Mouse (Mus musculus): ENCODE measurements around the gene S100a6. TPM values are rescaled to one million over a fixed set of nuclear protein-coding genes. Genes with fewer than 3 reads are reported as not detected.

The S100a6 gene
- polyA plus RNA-seq, 1 experiment = 1,285 TPM

DNA sequence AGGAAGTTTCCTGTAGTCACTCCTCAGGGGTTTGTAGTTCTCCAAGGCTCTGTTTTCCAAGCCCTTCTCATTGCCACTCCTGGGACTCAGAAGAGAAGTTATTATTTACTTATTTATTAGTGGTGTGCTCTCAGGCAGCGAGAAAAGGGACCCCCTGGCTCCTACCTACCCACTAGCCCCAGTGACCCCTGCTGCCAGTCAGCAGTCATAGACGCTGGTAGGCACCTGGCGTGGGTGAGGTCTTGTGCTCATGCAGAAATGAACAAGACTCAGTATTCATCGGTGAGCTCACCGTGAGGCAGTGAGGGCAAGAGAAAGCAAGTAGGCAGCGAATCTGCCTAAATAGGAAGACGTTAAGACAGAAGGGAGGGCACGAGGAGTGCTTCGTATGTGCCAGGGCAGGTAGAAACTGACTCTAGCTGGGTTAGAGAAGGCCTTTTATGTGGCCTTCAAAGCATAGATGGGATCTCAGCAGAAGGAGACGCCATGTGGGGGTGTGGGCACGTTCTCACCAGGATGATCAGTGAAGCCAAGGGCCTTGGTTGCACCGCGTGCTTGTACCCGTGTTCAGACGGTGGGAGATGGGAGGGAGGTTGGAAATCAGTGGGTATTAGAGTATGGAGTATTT lies 26.6 kb upstream of the S100a6 start:
- Histone ChIP-seq H3K27ac (ENCODE audit: insufficient read depth, low read depth, low read length) (peak overlapping the region; percentile 91), H3K4me3 (ENCODE audit: insufficient read depth, low read length) (no peak overlapping the region), H3K4me1 (ENCODE audit: control insufficient read depth, insufficient read depth, low read length) (peaks cover 45% of the 10 kb centered on the region)
- TF ChIP-seq POLR2A (IDR thresholded peaks at IDR 0.05; ENCODE audit: borderline replicate concordance, low read depth, low read length) (no peak), CTCF (IDR thresholded peaks at IDR 0.05; ENCODE audit: low read depth, low read length) (no peak)

DNA sequence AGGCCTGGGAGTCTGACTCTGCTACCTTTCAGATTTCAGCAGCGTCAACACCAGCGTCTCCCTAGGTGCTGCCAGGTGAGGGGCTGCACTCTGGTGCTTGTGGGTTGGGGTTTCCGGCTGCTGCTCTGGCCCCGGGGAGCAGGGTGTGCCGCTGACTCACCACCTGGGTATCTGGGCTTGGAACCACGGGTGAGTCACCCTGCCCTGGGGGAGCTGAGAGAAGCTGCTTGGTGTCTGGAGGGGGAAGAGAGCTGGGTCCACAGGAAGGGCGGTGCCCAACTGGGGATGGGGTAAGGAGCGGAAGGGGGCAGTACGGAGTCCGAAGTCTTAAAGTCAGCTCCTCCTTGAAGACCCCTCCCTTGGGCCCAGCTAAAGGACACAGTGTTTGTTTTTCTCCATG lies 25.8 kb upstream of the S100a6 start:
- TF ChIP-seq CTCF (IDR thresholded peaks at IDR 0.05; ENCODE audit: low read depth, low read length) (no peak), POLR2A (IDR thresholded peaks at IDR 0.05; ENCODE audit: borderline replicate concordance, low read depth, low read length) (no peak)
- Histone ChIP-seq H3K27ac (ENCODE audit: insufficient read depth, low read depth, low read length) (peak overlapping the region; percentile 91), H3K4me3 (ENCODE audit: insufficient read depth, low read length) (peak overlapping the region; percentile 24), H3K4me1 (ENCODE audit: control insufficient read depth, insufficient read depth, low read length) (peaks cover 45% of the 10 kb centered on the region)

DNA sequence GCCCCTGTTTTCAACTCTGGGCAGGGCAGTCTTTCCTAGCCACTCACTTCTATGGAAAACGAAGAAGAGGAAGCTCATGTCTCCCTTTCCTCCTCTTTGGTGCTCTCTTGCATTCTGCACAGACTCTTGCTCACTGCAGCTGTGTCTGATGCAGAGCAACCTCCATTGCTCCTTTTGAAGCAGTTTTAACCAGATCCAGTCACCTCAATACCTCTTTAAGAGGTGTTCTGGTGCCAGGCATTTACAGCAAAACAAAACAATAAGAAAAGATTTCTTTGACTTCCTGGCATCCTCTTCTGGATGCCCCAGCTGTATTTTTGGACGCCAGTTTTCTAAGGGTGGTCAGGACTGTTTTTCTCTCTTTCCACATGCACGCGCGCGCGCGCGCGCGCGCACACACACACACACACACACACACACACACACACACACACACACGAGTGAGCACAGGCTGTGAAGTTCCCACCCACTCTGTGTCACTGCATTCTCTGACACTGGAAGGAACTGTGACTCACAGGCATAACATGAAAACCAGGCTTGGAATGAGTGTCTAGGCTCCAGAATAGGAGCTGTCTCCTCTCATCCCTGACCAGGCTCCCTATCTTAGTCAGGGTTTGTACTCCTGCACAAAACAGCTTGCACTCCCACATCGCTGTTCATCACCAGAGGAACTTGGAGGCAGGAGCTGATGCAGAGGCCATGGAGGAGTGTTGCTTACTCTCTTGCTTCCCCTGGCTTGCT lies 25.2 kb upstream of the S100a6 start:
- H3K27ac ChIP-seq (ENCODE audit: insufficient read depth, low read depth, low read length) = peak overlapping the region; percentile 91
- peak overlapping the region; percentile 24 for H3K4me3 ChIP-seq (ENCODE audit: insufficient read depth, low read length)
- TF ChIP-seq POLR2A (IDR thresholded peaks at IDR 0.05; ENCODE audit: borderline replicate concordance, low read depth, low read length) = no peak
- H3K4me1 ChIP-seq (ENCODE audit: control insufficient read depth, insufficient read depth, low read length) = peaks cover 45% of the 10 kb centered on the region

DNA sequence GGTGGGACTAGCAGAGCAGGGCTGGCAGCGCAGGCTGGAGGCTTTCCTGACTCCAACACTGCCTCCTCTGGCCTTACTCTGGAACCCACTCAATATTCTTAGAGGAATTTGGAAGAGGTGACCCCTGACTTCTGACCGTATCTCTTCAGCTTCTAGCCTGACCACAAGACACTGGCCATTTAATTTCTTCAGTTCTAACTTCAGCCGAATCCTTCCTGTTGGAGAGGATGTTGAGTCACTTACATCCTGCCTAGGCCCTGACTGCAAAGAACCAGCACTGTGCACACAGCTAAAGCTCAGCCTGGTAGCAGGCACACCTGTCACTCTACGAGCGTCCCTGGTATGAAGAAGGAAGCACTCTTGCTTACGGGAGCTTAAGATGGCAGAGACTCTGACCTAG lies 23.3 kb upstream of the S100a6 start:
- peak overlapping the region; percentile 51 for H3K27ac ChIP-seq (ENCODE audit: insufficient read depth, low read depth, low read length)
- H3K4me3 ChIP-seq (ENCODE audit: insufficient read depth, low read length) = no peak overlapping the region
- H3K4me1 ChIP-seq (ENCODE audit: control insufficient read depth, insufficient read depth, low read length) = peaks cover 49% of the 10 kb centered on the region
- no peak for TF ChIP-seq CTCF (IDR thresholded peaks at IDR 0.05; ENCODE audit: low read depth, low read length)
- TF ChIP-seq POLR2A (IDR thresholded peaks at IDR 0.05; ENCODE audit: borderline replicate concordance, low read depth, low read length) = no peak

DNA sequence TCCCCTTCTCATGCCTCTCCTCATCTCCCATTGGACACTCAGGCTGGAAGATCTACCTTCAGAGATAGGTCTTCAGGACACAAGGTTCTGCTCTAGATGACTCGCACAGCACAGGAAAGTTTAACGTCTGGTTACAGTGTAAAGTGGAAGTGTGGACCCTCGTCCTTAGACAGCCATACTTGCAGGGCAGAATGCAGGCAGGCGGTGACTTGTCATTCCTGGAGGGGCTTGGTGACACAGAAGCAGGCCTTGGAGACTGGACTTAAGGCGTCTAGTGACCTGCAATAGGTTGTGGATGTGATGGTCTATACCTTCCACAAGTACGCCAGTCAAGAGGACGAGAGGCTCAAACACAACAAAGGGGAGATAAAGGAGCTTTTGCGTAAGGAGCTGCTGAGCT lies 22.7 kb upstream of the S100a6 start, which contains the start of gene S100a2:
Gene S100a2 (plus strand): TSS at position 301 of the 400 bp plus-strand sequence.
- no peak for TF ChIP-seq CTCF (IDR thresholded peaks at IDR 0.05; ENCODE audit: low read depth, low read length)
- TF ChIP-seq POLR2A (IDR thresholded peaks at IDR 0.05; ENCODE audit: borderline replicate concordance, low read depth, low read length) = no peak
- peak within 1 kb of the TSS; percentile 51 for H3K27ac ChIP-seq (ENCODE audit: insufficient read depth, low read depth, low read length)

DNA sequence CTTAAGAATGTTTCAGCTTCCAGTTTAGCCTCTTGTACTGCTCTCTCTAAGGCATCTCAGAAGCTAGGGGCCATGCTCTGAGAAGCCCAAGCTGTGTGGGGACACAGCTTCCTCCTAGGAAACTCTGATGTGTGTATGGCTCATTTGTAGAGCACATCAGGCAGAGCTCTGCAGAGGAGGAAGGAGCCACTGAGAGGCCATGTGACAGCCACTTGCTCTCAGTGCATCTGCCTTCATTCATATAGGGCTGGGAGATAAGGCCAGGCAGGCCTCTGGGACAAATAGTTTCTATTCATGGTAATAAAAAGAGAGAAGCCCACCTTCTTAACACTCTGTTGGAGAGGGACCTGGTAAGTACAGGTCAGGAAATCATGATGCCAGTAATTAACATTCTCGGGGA lies 18.2 kb upstream of the S100a6 start:
- Histone ChIP-seq H3K4me3 (ENCODE audit: insufficient read depth, low read length) (no peak overlapping the region), H3K27ac (ENCODE audit: insufficient read depth, low read depth, low read length) (peak overlapping the region; percentile 18; the same call in 1 of the 2 replicates), H3K4me1 (ENCODE audit: control insufficient read depth, insufficient read depth, low read length) (peaks cover 29% of the 10 kb centered on the region)
- TF ChIP-seq POLR2A (IDR thresholded peaks at IDR 0.05; ENCODE audit: borderline replicate concordance, low read depth, low read length) (no peak), CTCF (IDR thresholded peaks at IDR 0.05; ENCODE audit: low read depth, low read length) (no peak)

More for the DNA sequence above, 22.7 kb upstream of the S100a6 start, which contains the start of gene S100a2:
- Histone ChIP-seq H3K4me1 (ENCODE audit: control insufficient read depth, insufficient read depth, low read length) (peaks cover 53% of the 10 kb centered on the region), H3K4me3 (ENCODE audit: insufficient read depth, low read length) (no peak within 1 kb of the TSS)

DNA sequence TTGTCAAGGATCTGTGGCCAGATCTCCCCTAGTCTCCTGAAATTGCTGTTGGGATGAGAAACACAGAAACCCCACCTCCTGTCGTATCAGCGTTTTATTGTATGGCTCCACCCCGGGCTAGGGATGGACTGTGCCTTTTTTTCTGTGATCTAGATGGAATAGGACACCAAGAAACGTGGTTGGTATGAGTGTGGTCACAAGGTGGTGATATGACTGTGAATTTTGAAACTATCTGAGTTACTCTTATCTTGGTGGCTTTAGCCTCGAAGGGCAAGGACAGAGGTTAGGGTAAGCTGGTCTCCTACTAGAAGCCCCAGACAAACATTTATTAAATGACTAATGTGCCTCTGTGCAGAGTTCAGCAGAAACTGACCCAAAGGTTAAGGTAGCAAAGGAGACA lies 17.1 kb upstream of the S100a6 start:
- H3K4me1 ChIP-seq (ENCODE audit: control insufficient read depth, insufficient read depth, low read length) = peaks cover 22% of the 10 kb centered on the region
- TF ChIP-seq POLR2A (IDR thresholded peaks at IDR 0.05; ENCODE audit: borderline replicate concordance, low read depth, low read length) (no peak), CTCF (IDR thresholded peaks at IDR 0.05; ENCODE audit: low read depth, low read length) (no peak)
- H3K4me3 ChIP-seq (ENCODE audit: insufficient read depth, low read length) = no peak overlapping the region
- H3K27ac ChIP-seq (ENCODE audit: insufficient read depth, low read depth, low read length) = no peak overlapping the region

DNA sequence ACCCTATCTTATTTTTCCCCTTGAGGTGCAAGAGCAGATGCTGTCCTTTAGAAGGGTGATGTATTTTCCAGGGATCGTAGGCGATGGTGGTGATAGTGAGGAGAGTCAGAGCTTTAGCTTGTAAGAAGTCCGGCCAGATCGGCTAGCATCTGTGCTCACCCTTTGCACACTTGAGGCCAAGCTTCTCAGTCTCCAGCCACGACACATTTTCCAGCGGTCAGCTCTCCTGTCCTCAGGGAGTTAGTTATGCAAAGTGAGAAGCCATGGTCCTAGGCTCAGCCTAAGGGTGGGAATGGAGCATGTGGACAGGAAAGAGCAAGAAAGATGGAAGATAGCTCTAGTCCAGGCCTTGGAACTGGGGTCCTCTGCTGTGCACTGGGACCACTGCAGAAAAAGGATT lies 15.9 kb upstream of the S100a6 start:
- Histone ChIP-seq H3K4me1 (ENCODE audit: control insufficient read depth, insufficient read depth, low read length) (peaks cover 31% of the 10 kb centered on the region), H3K4me3 (ENCODE audit: insufficient read depth, low read length) (no peak overlapping the region), H3K27ac (ENCODE audit: insufficient read depth, low read depth, low read length) (no peak overlapping the region)
- no peak for TF ChIP-seq CTCF (IDR thresholded peaks at IDR 0.05; ENCODE audit: low read depth, low read length)
- no peak for TF ChIP-seq POLR2A (IDR thresholded peaks at IDR 0.05; ENCODE audit: borderline replicate concordance, low read depth, low read length)

DNA sequence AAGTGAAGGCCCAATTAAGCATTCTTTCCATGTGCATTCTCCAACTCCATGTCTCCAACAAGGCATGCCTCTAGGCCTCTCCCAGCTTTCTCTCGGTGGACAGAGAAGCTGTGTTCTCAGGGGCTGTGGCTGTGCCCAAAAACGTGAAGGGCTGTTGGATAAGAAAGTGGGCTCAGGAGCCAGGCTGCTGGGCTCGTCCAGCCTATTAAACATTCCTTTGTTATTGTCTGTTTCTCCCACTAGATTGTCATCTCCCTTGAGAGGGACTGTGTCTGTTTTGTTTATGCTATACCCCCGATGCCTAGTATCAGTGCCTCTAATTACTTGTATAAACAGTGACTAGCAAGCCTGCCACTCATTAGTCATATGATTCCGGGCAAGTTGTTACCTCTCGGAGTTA lies 14.9 kb upstream of the S100a6 start:
- TF ChIP-seq POLR2A (IDR thresholded peaks at IDR 0.05; ENCODE audit: borderline replicate concordance, low read depth, low read length) = no peak

DNA sequence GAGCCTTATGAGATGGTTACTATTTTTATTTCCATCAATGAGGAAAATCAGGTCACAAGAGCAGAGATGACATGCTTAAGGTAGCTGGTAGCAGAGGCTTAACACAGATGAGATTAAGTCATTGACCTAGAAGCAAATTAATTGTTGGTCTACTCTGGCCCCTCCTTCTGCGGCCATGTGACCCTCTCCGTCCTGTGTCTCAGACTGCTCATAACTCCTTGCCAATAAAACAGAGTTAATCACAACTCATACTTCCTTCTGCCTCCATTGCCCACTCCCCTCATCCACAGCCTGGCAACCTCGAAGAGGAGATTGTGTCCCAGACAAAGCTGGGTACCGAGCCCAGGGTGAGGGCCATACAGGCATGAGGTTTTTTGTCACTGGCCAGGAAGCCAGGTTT lies 14.5 kb upstream of the S100a6 start:
- H3K4me3 ChIP-seq (ENCODE audit: insufficient read depth, low read length) = no peak overlapping the region
- H3K4me1 ChIP-seq (ENCODE audit: control insufficient read depth, insufficient read depth, low read length) = peaks cover 37% of the 10 kb centered on the region
- no peak overlapping the region for H3K27ac ChIP-seq (ENCODE audit: insufficient read depth, low read depth, low read length)
- TF ChIP-seq CTCF (IDR thresholded peaks at IDR 0.05; ENCODE audit: low read depth, low read length) (no peak), POLR2A (IDR thresholded peaks at IDR 0.05; ENCODE audit: borderline replicate concordance, low read depth, low read length) (no peak)

More for the DNA sequence above, 14.9 kb upstream of the S100a6 start:
- Histone ChIP-seq H3K4me3 (ENCODE audit: insufficient read depth, low read length) (no peak overlapping the region), H3K27ac (ENCODE audit: insufficient read depth, low read depth, low read length) (no peak overlapping the region), H3K4me1 (ENCODE audit: control insufficient read depth, insufficient read depth, low read length) (peaks cover 33% of the 10 kb centered on the region)

All from bone marrow macrophage, adult 2 months (primary cell).